Mouse (Mus musculus): ENCODE measurements around the gene Usp2.

DNA sequence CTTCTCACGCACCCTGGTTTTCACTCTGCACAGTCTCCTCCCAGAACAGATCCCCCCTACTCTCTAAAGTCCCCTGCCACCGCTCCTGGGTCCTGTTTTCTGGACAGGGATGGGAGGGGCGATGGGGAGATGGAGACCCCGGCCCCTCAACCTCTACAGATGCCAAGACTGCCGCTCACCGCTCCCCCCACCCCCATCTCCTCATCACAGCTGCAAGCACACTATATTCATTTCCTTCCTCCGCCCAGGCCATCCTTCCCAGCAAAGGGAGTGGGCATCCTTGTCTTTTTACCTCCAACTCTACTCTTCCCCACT is 64.4 kb downstream of the Usp2 start:
- no peak for TF ChIP-seq ZC3H11A (IDR thresholded peaks at IDR 0.05; ENCODE audit: low read depth, low read length)
- no peak for TF ChIP-seq GABPA (IDR thresholded peaks at IDR 0.05; ENCODE audit: insufficient replicate concordance, low read depth, low read length)
- TF ChIP-seq JUN (IDR thresholded peaks at IDR 0.05; ENCODE audit: insufficient read depth, low read depth, low read length) = no peak
- no peak for TF ChIP-seq POLR2A (IDR thresholded peaks at IDR 0.05; ENCODE audit: low read depth, low read length)
- TF ChIP-seq IRF4 (IDR thresholded peaks at IDR 0.05; ENCODE audit: low read depth, low read length) = no peak
- TF ChIP-seq CTCF (conservative IDR thresholded peaks at IDR 0.05 in 1 of 2, IDR thresholded peaks at IDR 0.05 in 1 of 2; ENCODE audit: low read depth in 2 of 2, low read length in 2 of 2) = no peak
- no peak for TF ChIP-seq RCOR1 (conservative IDR thresholded peaks at IDR 0.05; ENCODE audit: low read depth, low read length)
- no peak for TF ChIP-seq ZNF384 (IDR thresholded peaks at IDR 0.05; ENCODE audit: low read depth, low read length)
- TF ChIP-seq EP300 (IDR thresholded peaks at IDR 0.05; ENCODE audit: low read length) = no peak

All from CH12.LX (cell line).